In genomic region chr13:48545476-48546281, GRCm38 (mm10) we compare ENCODE assay signal across 8 mouse cellular contexts. TPM values are rescaled to one million over a fixed set of nuclear protein-coding genes. Genes with fewer than 3 reads are reported as not detected.
DNase-seq lines count a peak whose midpoint lies in the region; ATAC-seq lines count a peak whose summit lies in the region.

No protein-coding gene starts in this region.

- ATAC-seq in hematopoietic stem cell, adult 5-6 weeks (replicated peaks in 1 of 2; ENCODE audit: insufficient read depth in 1 of 2, low FRiP score in 2 of 2, low TSS enrichment in 1 of 2, low read depth in 1 of 2, poor library complexity in 2 of 2, severe bottlenecking in 2 of 2) = peak; percentile 84 to 85
- ATAC-seq in lung, embryonic 16.5 days (ENCODE audit: low read depth) = peak; percentile 89

- peak overlapping the region; percentile 75 for H3K4me2 ChIP-seq in lung, embryonic 16.5 days (ENCODE audit: low read depth, low read length)

- H3K27ac ChIP-seq in lung, embryonic 16.5 days (ENCODE audit: low read length) = peak overlapping the region; percentile 99

- peak; percentile 97 for DNase-seq in MEL-GATA-1-ER (ENCODE audit: extremely low read depth, low read depth)
- peak; percentile 96 for DNase-seq in cerebellum, adult 8-10 months
- peak; percentile 99 for DNase-seq in forelimb bud, embryonic 11.5 days (ENCODE audit: low read depth, low spot score)
- peak; percentile 71 for DNase-seq in layer of hippocampus, adult 9-10 months (ENCODE audit: low spot score)
- peak; percentile 81 for DNase-seq in ovary, postnatal 10 days (ENCODE audit: low spot score)
- peak; percentile 97 to 98 for DNase-seq in thymus, postnatal 10 days (ENCODE audit: low spot score in 2 of 2)

- no peaks in the 10 kb centered on the region for H3K27me3 ChIP-seq in lung, embryonic 16.5 days (ENCODE audit: control insufficient read depth, insufficient read depth, low read depth, low read length)

- WGBS in lung, embryonic 16.5 days = under 1% methylated on average over 49 of the region's 72 CpGs

- H3K4me1 ChIP-seq in lung, embryonic 16.5 days (replicated peaks; ENCODE audit: control insufficient read depth, insufficient read depth, low read length) = peaks cover 26% of the 10 kb centered on the region

- H3K4me3 ChIP-seq in lung, embryonic 16.5 days (ENCODE audit: low read length) = peak overlapping the region; percentile 93

- peak overlapping the region; percentile 100 for H3K9ac ChIP-seq in lung, embryonic 16.5 days (ENCODE audit: low read length)

- no peaks in the 10 kb centered on the region for H3K36me3 ChIP-seq in lung, embryonic 16.5 days (ENCODE audit: control insufficient read depth, insufficient read depth, low read length)

- no peaks in the 10 kb centered on the region for H3K9me3 ChIP-seq in lung, embryonic 16.5 days (ENCODE audit: control insufficient read depth, low read length)

RNA-seq across cellular contexts. Expression of gene A830005F24Rik, which starts 32.3 kb away (rescaled TPM):
- 1.1 and 1.7 TPM in 2 replicates for total RNA-seq in hematopoietic stem cell, adult 5-6 weeks (2017)
- polyA plus RNA-seq in lung, embryonic 16.5 days (2015; fragmentation: Nextera tagmentation; extraction: Ambion mirVana) = 0.84 and 0.87 TPM in 2 replicates

RNA-seq across cellular contexts. Expression of gene Zfp169, which starts 32.4 kb away (rescaled TPM):
- total RNA-seq in hematopoietic stem cell, adult 5-6 weeks (2017) = 12.4 and 21.1 TPM in 2 replicates
- 4.1 TPM in 2 replicates for polyA plus RNA-seq in lung, embryonic 16.5 days (2015; fragmentation: Nextera tagmentation; extraction: Ambion mirVana)

Comparison
In these comparisons a context has a peak if more than half of its experiments do, and no peak if none do; other contexts are left out.
1. Peak in every context shown above with its lines: DNase-seq, ATAC-seq, H3K4me3 ChIP-seq and H3K27ac ChIP-seq.